Mouse (Mus musculus): ENCODE data around the gene Cdc42se2.

Gene Cdc42se2

GRCm38 (mm10) chr11:54754301-54755147, 33.0 kb downstream of the Cdc42se2 start:
- in situ Hi-C loops (cut with MboI) = no loop called here

- in situ Hi-C loops (cut with MboI) = no loop called here
Measured at GRCm38 (mm10) chr11:54751502-54751901, 36.0 kb downstream of the Cdc42se2 start.

- in situ Hi-C loops (cut with MboI) = no loop called here
Measured at GRCm38 (mm10) chr11:54748891-54749290, 38.6 kb downstream of the Cdc42se2 start.

GRCm38 (mm10) chr11:54744231-54744630, 43.2 kb downstream of the Cdc42se2 start:
- in situ Hi-C loops (cut with MboI) = no loop called here

GRCm38 (mm10) chr11:54741330-54741729, 46.1 kb downstream of the Cdc42se2 start:
- in situ Hi-C loops (cut with MboI) = no loop called here

- in situ Hi-C loops (cut with MboI) = no loop called here
Measured at GRCm38 (mm10) chr11:54739012-54739750, 48.3 kb downstream of the Cdc42se2 start.

- in situ Hi-C loops (cut with MboI) = no loop called here
Measured at GRCm38 (mm10) chr11:54736903-54737302, 50.6 kb downstream of the Cdc42se2 start.

- in situ Hi-C loops (cut with MboI) = no loop called here
Measured at GRCm38 (mm10) chr11:54735114-54735513, 52.4 kb downstream of the Cdc42se2 start.

GRCm38 (mm10) chr11:54733546-54733945, 53.9 kb downstream of the Cdc42se2 start:
- in situ Hi-C loops (cut with MboI) = no loop called here

- in situ Hi-C loops (cut with MboI) = no loop called here
Measured at GRCm38 (mm10) chr11:54731367-54731766, 56.1 kb downstream of the Cdc42se2 start.

- in situ Hi-C loops (cut with MboI) = no loop called here
Measured at GRCm38 (mm10) chr11:54730931-54731330, 56.5 kb downstream of the Cdc42se2 start.

- in situ Hi-C loops (cut with MboI) = no loop called here
Measured at GRCm38 (mm10) chr11:54729311-54729710, 58.2 kb downstream of the Cdc42se2 start.

GRCm38 (mm10) chr11:54728371-54728770, 59.1 kb downstream of the Cdc42se2 start:
- in situ Hi-C loops (cut with MboI) = no loop called here

- in situ Hi-C loops (cut with MboI) = no loop called here
Measured at GRCm38 (mm10) chr11:54727327-54727901, 60.1 kb downstream of the Cdc42se2 start.

GRCm38 (mm10) chr11:54726571-54727062, 60.9 kb downstream of the Cdc42se2 start:
- in situ Hi-C loops (cut with MboI) = no loop called here

- in situ Hi-C loops (cut with MboI) = no loop called here
Measured at GRCm38 (mm10) chr11:54724353-54725034, 63.0 kb downstream of the Cdc42se2 start.

GRCm38 (mm10) chr11:54722057-54722456, 65.4 kb downstream of the Cdc42se2 start:
- in situ Hi-C loops (cut with MboI) = no loop called here

- in situ Hi-C loops (cut with MboI) = no loop called here
Measured at GRCm38 (mm10) chr11:54718601-54719000, 68.9 kb downstream of the Cdc42se2 start.

- in situ Hi-C loops (cut with MboI) = no loop called here
Measured at GRCm38 (mm10) chr11:54717893-54718292, 69.6 kb downstream of the Cdc42se2 start.

- in situ Hi-C loops (cut with MboI) = no loop called here
Measured at GRCm38 (mm10) chr11:54712849-54713248, 74.6 kb downstream of the Cdc42se2 start.

- in situ Hi-C loops (cut with MboI) = no loop called here
Measured at GRCm38 (mm10) chr11:54710512-54711293, 76.8 kb downstream of the Cdc42se2 start.
